Mouse (Mus musculus) MEL (cell line): Measurements from ENCODE around the gene Ptpn12. TPM values are rescaled to one million over a fixed set of nuclear protein-coding genes. Genes with fewer than 3 reads are reported as not detected.

ENCODE experiments used
- DNase-seq: peaks from one replicate; pipeline ENCODE4 v3.0.0; 2011; ENCODE audit warnings: low read depth, low spot score
- H3K27ac ChIP-seq: 2 replicates; pipeline ENCODE4 v1.5.1; 2012; ENCODE audit warnings: low read depth, mild to moderate bottlenecking, control low read depth, low read length, moderate library complexity; ENCODE audit not compliant: control insufficient read depth
- H3K27me3 ChIP-seq, 2 experiments: fragments of 150-350 bp in 1 of 2; sonication (generic) in 1 of 2; 2 replicates each; pipeline ENCODE4 v1.6.1; 2012; ENCODE audit warnings: low read length in 2 of 2, mild to moderate bottlenecking in 2 of 2, improper control_type of control experiment in 1 of 2, moderate library complexity in 1 of 2; ENCODE audit not compliant: insufficient read depth in 2 of 2, control insufficient read depth in 1 of 2
- H3K36me3 ChIP-seq, 2 experiments: 2 replicates each; pipeline ENCODE4 v1.6.1; 2012 to 2014; ENCODE audit warnings: low read length in 2 of 2, improper control_type of control experiment in 1 of 2, inconsistent platforms in 1 of 2, mild to moderate bottlenecking in 1 of 2; ENCODE audit not compliant: insufficient read depth in 2 of 2, control insufficient read depth in 1 of 2
- H3K4me1 ChIP-seq, 2 experiments: fragments of 150-350 bp in 1 of 2; sonication (generic) in 1 of 2; 2 replicates each; pipeline ENCODE4 v1.6.1; 2012; ENCODE audit warnings: low read length in 2 of 2, improper control_type of control experiment in 1 of 2, mild to moderate bottlenecking in 1 of 2; ENCODE audit not compliant: insufficient read depth in 2 of 2, control insufficient read depth in 1 of 2
- H3K4me3 ChIP-seq, 2 experiments: fragments of 150-350 bp in 1 of 2; sonication (generic) in 1 of 2; 2 replicates each; pipeline ENCODE4 v1.5.1; 2012; ENCODE audit warnings: low read depth in 2 of 2, low read length in 2 of 2, mild to moderate bottlenecking in 2 of 2, moderate library complexity in 2 of 2, control low read depth in 1 of 2, improper control_type of control experiment in 1 of 2; ENCODE audit not compliant: control insufficient read depth in 1 of 2, insufficient read depth in 1 of 2
- H3K79me2 ChIP-seq: 2 replicates; pipeline ENCODE4 v1.6.1; 2012; ENCODE audit warnings: mild to moderate bottlenecking, low read length, moderate library complexity; ENCODE audit not compliant: control insufficient read depth, poor library complexity, insufficient read depth
- H3K9ac ChIP-seq: 2 replicates; pipeline ENCODE4 v1.6.1; 2012; ENCODE audit warnings: low read depth, mild to moderate bottlenecking, control low read depth, low read length, moderate library complexity; ENCODE audit not compliant: control insufficient read depth, poor library complexity, severe bottlenecking
- H3K9me3 ChIP-seq: fragments of 150-350 bp; sonication (generic); replicated peaks from 2 replicates; pipeline ENCODE4 v1.6.1; 2012; ENCODE audit warnings: mild to moderate bottlenecking, low read length, improper control_type of control experiment, moderate library complexity; ENCODE audit not compliant: insufficient read depth
- CHD1 ChIP-seq: IDR thresholded peaks from 2 replicates; pipeline ENCODE4 v1.6.1; 2012; ENCODE audit warnings: low read depth, mild to moderate bottlenecking, inconsistent platforms, low read length, improper control_type of control experiment
- CHD2 ChIP-seq: IDR thresholded peaks from 2 replicates; pipeline ENCODE4 v1.6.1; 2011; ENCODE audit warnings: low read length, improper control_type of control experiment
- CTCF ChIP-seq, 3 experiments: IDR thresholded peaks in 2 of 3; conservative IDR thresholded peaks in 1 of 3; 2 replicates each; pipeline ENCODE4 v1.5.1; 2011 to 2012; ENCODE audit warnings: low read length in 3 of 3, low read depth in 2 of 3, mild to moderate bottlenecking in 2 of 3, improper control_type of control experiment in 1 of 3, inconsistent platforms in 1 of 3, mixed read lengths in 1 of 3, moderate library complexity in 1 of 3; ENCODE audit not compliant: control insufficient read depth in 1 of 3, insufficient read depth in 1 of 3, poor library complexity in 1 of 3, severe bottlenecking in 1 of 3
- ELF1 ChIP-seq: IDR thresholded peaks from 2 replicates; pipeline ENCODE4 v1.6.1; 2014; ENCODE audit warnings: low read depth, mild to moderate bottlenecking, inconsistent platforms, low read length, improper control_type of control experiment, moderate library complexity
- EP300 ChIP-seq, 2 experiments: IDR thresholded peaks; 2 replicates each; pipeline ENCODE4 v1.6.1; 2011; ENCODE audit warnings: improper control_type of control experiment in 2 of 2, low read length in 2 of 2, low read depth in 1 of 2, mild to moderate bottlenecking in 1 of 2
- ETS1 ChIP-seq: IDR thresholded peaks from 2 replicates; pipeline ENCODE4 v1.6.1; 2012; ENCODE audit warnings: low read depth, mild to moderate bottlenecking, inconsistent platforms, low read length, improper control_type of control experiment, moderate library complexity
- GABPA ChIP-seq: IDR thresholded peaks from 2 replicates; pipeline ENCODE4 v1.6.1; 2012; ENCODE audit warnings: low read depth, mild to moderate bottlenecking, inconsistent platforms, low read length, improper control_type of control experiment, moderate library complexity
- GATA1 ChIP-seq: IDR thresholded peaks from 2 replicates; pipeline ENCODE4 v1.6.1; 2011; ENCODE audit warnings: low read depth, low read length, improper control_type of control experiment
- HCFC1 ChIP-seq: IDR thresholded peaks from 2 replicates; pipeline ENCODE4 v1.6.1; 2012; ENCODE audit warnings: low read depth, mild to moderate bottlenecking, inconsistent platforms, low read length, improper control_type of control experiment, moderate library complexity
- MAX ChIP-seq: IDR thresholded peaks from 2 replicates; pipeline ENCODE4 v1.6.1; 2011; ENCODE audit warnings: low read length, improper control_type of control experiment
- MEF2A ChIP-seq: IDR thresholded peaks from 2 replicates; pipeline ENCODE4 v1.6.1; 2014; ENCODE audit warnings: low read depth, mild to moderate bottlenecking, inconsistent platforms, low read length, improper control_type of control experiment; ENCODE audit not compliant: poor library complexity, insufficient replicate concordance, severe bottlenecking; ENCODE audit errors: extremely low read depth
- MXI1 ChIP-seq: IDR thresholded peaks from 2 replicates; pipeline ENCODE4 v1.6.1; 2011; ENCODE audit warnings: mild to moderate bottlenecking, low read depth, low read length, improper control_type of control experiment
- MYB ChIP-seq: IDR thresholded peaks from 2 replicates; pipeline ENCODE4 v1.6.1; 2011; ENCODE audit warnings: mild to moderate bottlenecking, low read depth, low read length, improper control_type of control experiment
- POLR2A ChIP-seq, 2 experiments: IDR thresholded peaks; 2 replicates each; pipeline ENCODE4 v1.6.1; 2011 to 2012; ENCODE audit warnings: low read length in 2 of 2, mild to moderate bottlenecking in 2 of 2, control low read depth in 1 of 2, improper control_type of control experiment in 1 of 2, low read depth in 1 of 2, moderate library complexity in 1 of 2; ENCODE audit not compliant: control insufficient read depth in 1 of 2, insufficient read depth in 1 of 2, poor library complexity in 1 of 2
- RCOR1 ChIP-seq: IDR thresholded peaks from 2 replicates; pipeline ENCODE4 v1.6.1; 2012; ENCODE audit warnings: low read depth, mild to moderate bottlenecking, inconsistent platforms, low read length, improper control_type of control experiment
- SIN3A ChIP-seq: IDR thresholded peaks from 2 replicates; pipeline ENCODE4 v1.6.1; 2012; ENCODE audit warnings: low read length, improper control_type of control experiment, inconsistent platforms
- TAL1 ChIP-seq: IDR thresholded peaks from 2 replicates; pipeline ENCODE4 v1.6.1; 2012; ENCODE audit warnings: mild to moderate bottlenecking, inconsistent platforms, low read length, moderate library complexity, mixed read lengths
- UBTF ChIP-seq: IDR thresholded peaks from 2 replicates; pipeline ENCODE4 v1.6.1; 2012; ENCODE audit warnings: low read depth, mild to moderate bottlenecking, inconsistent platforms, low read length, improper control_type of control experiment, moderate library complexity, borderline replicate concordance; ENCODE audit not compliant: insufficient read depth
- ZC3H11A ChIP-seq: IDR thresholded peaks from 2 replicates; pipeline ENCODE4 v1.6.1; 2012; ENCODE audit warnings: low read depth, mild to moderate bottlenecking, inconsistent platforms, low read length, improper control_type of control experiment
- polyA plus RNA-seq, 2 experiments: library from polyadenylated mRNA; stranded (reverse) in 1 of 2; unstranded in 1 of 2; fragments of >175 nt in 1 of 2; fragments of >200 nt in 1 of 2; gene quantifications; 2 replicates each; pipeline versions ENCODE4 v1.2.1 to v1.2.4; 2012; ENCODE audit warnings: low replicate concordance in 2 of 2, low read depth in 1 of 2; ENCODE audit not compliant: insufficient read length in 2 of 2, insufficient read depth in 1 of 2, missing spikeins in 1 of 2
- total RNA-seq: library from RNA; depleted of rRNA; stranded (reverse); fragments of 300-350 nt; gene quantifications from 2 replicates; pipeline ENCODE4 v1.2.3, GENCODE M21; 2012

Ptpn12 gene
- total and polyA plus RNA-seq, 3 experiments: 14.8 to 177 (median 58.2) TPM

GRCm38 (mm10) chr5:20941205-20941604 is 114.5 kb downstream of the Ptpn12 start (continued):
- TF ChIP-seq TAL1: peak; percentile 91
- TF ChIP-seq EP300 (IDR thresholded peaks at IDR 0.05; ENCODE audit: low read depth in 1 of 2, low read length in 2 of 2): peak; percentile 82 to 90
- peak; percentile 99 for TF ChIP-seq MXI1
- TF ChIP-seq CTCF (IDR thresholded peaks at IDR 0.05 in 2 of 3, conservative IDR thresholded peaks at IDR 0.05 in 1 of 3; ENCODE audit: control insufficient read depth in 1 of 3, insufficient read depth in 1 of 3, low read depth in 2 of 3, low read length in 3 of 3, poor library complexity in 1 of 3, severe bottlenecking in 1 of 3): 0 out of 6 replicates have a peak, but pooled peaks of 1 of the 3 experiments have one; percentile 13
- TF ChIP-seq ETS1: peak; percentile 99
- TF ChIP-seq POLR2A (IDR thresholded peaks at IDR 0.05; ENCODE audit: control insufficient read depth in 1 of 2, insufficient read depth in 1 of 2, low read depth in 1 of 2, low read length in 2 of 2, poor library complexity in 1 of 2): peak in 1 of 2 experiments; percentile 46; a peak in 2 of 4 replicates
- TF ChIP-seq HCFC1: peak; percentile 80

- H3K9me3 ChIP-seq: no peaks in the 10 kb centered on the region
- peaks cover 55% of the 10 kb centered on the region for H3K79me2 ChIP-seq
- no peak for TF ChIP-seq TAL1
- TF ChIP-seq MAX: no peak
- TF ChIP-seq ELF1: no peak
- no peak for TF ChIP-seq CHD2
- TF ChIP-seq SIN3A: no peak
- no peak for TF ChIP-seq RCOR1
- no peak for TF ChIP-seq ZC3H11A
- TF ChIP-seq MXI1: no peak
- TF ChIP-seq MEF2A: no peak
- no peak for TF ChIP-seq GABPA
- TF ChIP-seq UBTF: no peak
- TF ChIP-seq CHD1: no peak
- TF ChIP-seq GATA1: no peak
- H3K4me3 ChIP-seq: no peak overlapping the region
- DNase-seq: no peak
- peak overlapping the region; percentile 72 for H3K27ac ChIP-seq
- H3K36me3 ChIP-seq: peaks cover 4 to 42% of the 10 kb centered on the region in 2 experiments; a peak in 3 of 4 replicates
- no peaks in the 10 kb centered on the region for H3K27me3 ChIP-seq
- H3K9ac ChIP-seq: peak overlapping the region; percentile 10; the same call in 1 of the 2 replicates
- peaks cover 32 to 51% of the 10 kb centered on the region in 2 experiments for H3K4me1 ChIP-seq
Observed at GRCm38 (mm10) chr5:20940696-20941095, 115.0 kb downstream of the Ptpn12 start.

- H3K36me3 ChIP-seq: peaks cover 4 to 43% of the 10 kb centered on the region in 2 experiments; a peak in 3 of 4 replicates
- no peaks in the 10 kb centered on the region for H3K27me3 ChIP-seq
- H3K4me3 ChIP-seq: no peak overlapping the region
- peaks cover 53% of the 10 kb centered on the region for H3K79me2 ChIP-seq
- no peak for DNase-seq
- peaks cover 32 to 55% of the 10 kb centered on the region in 2 experiments for H3K4me1 ChIP-seq
- no peak overlapping the region for H3K27ac ChIP-seq
- no peak overlapping the region for H3K9ac ChIP-seq
- no peaks in the 10 kb centered on the region for H3K9me3 ChIP-seq
- TF ChIP-seq MEF2A: no peak
- TF ChIP-seq MYB: no peak
- TF ChIP-seq POLR2A (IDR thresholded peaks at IDR 0.05; ENCODE audit: control insufficient read depth in 1 of 2, insufficient read depth in 1 of 2, low read depth in 1 of 2, low read length in 2 of 2, poor library complexity in 1 of 2): no peak
- TF ChIP-seq, all 39 proteins: peak for 0
Observed at GRCm38 (mm10) chr5:20940040-20940571, 115.6 kb downstream of the Ptpn12 start.
